Mouse (Mus musculus): ENCODE measurements at regions not wholly inside any gene's neighbourhood (a gene's known extent, or its start where the extent isn't known, plus 50 kb on each side); places are given as distances from the start of the nearest gene placed in this dataset.

- Histone ChIP-seq H3K27ac (ENCODE audit: insufficient read depth, low read length) (no peak overlapping the region), H3K4me1 (ENCODE audit: control insufficient read depth, insufficient read depth, low read length) (no peaks in the 10 kb centered on the region), H3K4me3 (ENCODE audit: insufficient read depth, low read length) (no peak overlapping the region)
- no peak for TF ChIP-seq POLR2A (IDR thresholded peaks at IDR 0.05; ENCODE audit: extremely low read depth, insufficient read depth, low read length)
- no peak for TF ChIP-seq CTCF (IDR thresholded peaks at IDR 0.05; ENCODE audit: extremely low read depth, insufficient read depth, low read length)
Observed at GRCm38 (mm10) chr12:109799395-109799794, 199.3 kb upstream of the Rtl1 start.

- TF ChIP-seq POLR2A (IDR thresholded peaks at IDR 0.05; ENCODE audit: extremely low read depth, insufficient read depth, low read length) (no peak), CTCF (IDR thresholded peaks at IDR 0.05; ENCODE audit: extremely low read depth, insufficient read depth, low read length) (no peak)
- Histone ChIP-seq H3K27ac (ENCODE audit: insufficient read depth, low read length) (no peak overlapping the region), H3K4me1 (ENCODE audit: control insufficient read depth, insufficient read depth, low read length) (0 out of 2 replicates have a peak, but pooled peaks cover 1% of the 10 kb centered on the region), H3K4me3 (ENCODE audit: insufficient read depth, low read length) (no peak overlapping the region)
Observed at GRCm38 (mm10) chr12:109827241-109827915, 227.2 kb upstream of the Rtl1 start.

GRCm38 (mm10) chr12:109830303-109831020 lies 230.3 kb upstream of the Rtl1 start:
- TF ChIP-seq POLR2A (IDR thresholded peaks at IDR 0.05; ENCODE audit: extremely low read depth, insufficient read depth, low read length) (no peak), CTCF (IDR thresholded peaks at IDR 0.05; ENCODE audit: extremely low read depth, insufficient read depth, low read length) (0 out of 2 replicates have a peak, but pooled peaks have one; percentile 7)
- H3K4me1 ChIP-seq (ENCODE audit: control insufficient read depth, insufficient read depth, low read length): 0 out of 2 replicates have a peak, but pooled peaks cover 1% of the 10 kb centered on the region
- no peak overlapping the region for H3K4me3 ChIP-seq (ENCODE audit: insufficient read depth, low read length)
- no peak overlapping the region for H3K27ac ChIP-seq (ENCODE audit: insufficient read depth, low read length)

- H3K4me3 ChIP-seq (ENCODE audit: insufficient read depth, low read length): no peak overlapping the region
- H3K27ac ChIP-seq (ENCODE audit: insufficient read depth, low read length): no peak overlapping the region
- no peaks in the 10 kb centered on the region for H3K4me1 ChIP-seq (ENCODE audit: control insufficient read depth, insufficient read depth, low read length)
- TF ChIP-seq POLR2A (IDR thresholded peaks at IDR 0.05; ENCODE audit: extremely low read depth, insufficient read depth, low read length) (no peak), CTCF (IDR thresholded peaks at IDR 0.05; ENCODE audit: extremely low read depth, insufficient read depth, low read length) (no peak)
Observed at GRCm38 (mm10) chr12:109832964-109833363, 232.8 kb upstream of the Rtl1 start.

- TF ChIP-seq POLR2A (IDR thresholded peaks at IDR 0.05; ENCODE audit: extremely low read depth, insufficient read depth, low read length): no peak
- no peak for TF ChIP-seq CTCF (IDR thresholded peaks at IDR 0.05; ENCODE audit: extremely low read depth, insufficient read depth, low read length)
- Histone ChIP-seq H3K27ac (ENCODE audit: insufficient read depth, low read length) (no peak overlapping the region), H3K4me3 (ENCODE audit: insufficient read depth, low read length) (no peak overlapping the region), H3K4me1 (ENCODE audit: control insufficient read depth, insufficient read depth, low read length) (no peaks in the 10 kb centered on the region)
Observed at GRCm38 (mm10) chr12:109836521-109836920, 236.4 kb upstream of the Rtl1 start.

GRCm38 (mm10) chr12:109839126-109839587 lies 239.0 kb upstream of the Rtl1 start:
- Histone ChIP-seq H3K4me1 (ENCODE audit: control insufficient read depth, insufficient read depth, low read length) (no peaks in the 10 kb centered on the region), H3K4me3 (ENCODE audit: insufficient read depth, low read length) (no peak overlapping the region), H3K27ac (ENCODE audit: insufficient read depth, low read length) (no peak overlapping the region)
- no peak for TF ChIP-seq POLR2A (IDR thresholded peaks at IDR 0.05; ENCODE audit: extremely low read depth, insufficient read depth, low read length)
- no peak for TF ChIP-seq CTCF (IDR thresholded peaks at IDR 0.05; ENCODE audit: extremely low read depth, insufficient read depth, low read length)

GRCm38 (mm10) chr12:109839946-109840524 lies 239.9 kb upstream of the Rtl1 start:
- H3K4me1 ChIP-seq (ENCODE audit: control insufficient read depth, insufficient read depth, low read length): no peaks in the 10 kb centered on the region
- H3K27ac ChIP-seq (ENCODE audit: insufficient read depth, low read length): no peak overlapping the region
- TF ChIP-seq POLR2A (IDR thresholded peaks at IDR 0.05; ENCODE audit: extremely low read depth, insufficient read depth, low read length): no peak
- TF ChIP-seq CTCF (IDR thresholded peaks at IDR 0.05; ENCODE audit: extremely low read depth, insufficient read depth, low read length): no peak
- no peak overlapping the region for H3K4me3 ChIP-seq (ENCODE audit: insufficient read depth, low read length)

GRCm38 (mm10) chr12:109844723-109845601 lies 244.8 kb upstream of the Rtl1 start:
- Histone ChIP-seq H3K27ac (ENCODE audit: insufficient read depth, low read length) (no peak overlapping the region), H3K4me3 (ENCODE audit: insufficient read depth, low read length) (no peak overlapping the region), H3K4me1 (ENCODE audit: control insufficient read depth, insufficient read depth, low read length) (no peaks in the 10 kb centered on the region)
- TF ChIP-seq POLR2A (IDR thresholded peaks at IDR 0.05; ENCODE audit: extremely low read depth, insufficient read depth, low read length) (no peak), CTCF (IDR thresholded peaks at IDR 0.05; ENCODE audit: extremely low read depth, insufficient read depth, low read length) (no peak)

- no peaks in the 10 kb centered on the region for H3K4me1 ChIP-seq (ENCODE audit: control insufficient read depth, insufficient read depth, low read length)
- no peak overlapping the region for H3K27ac ChIP-seq (ENCODE audit: insufficient read depth, low read length)
- TF ChIP-seq POLR2A (IDR thresholded peaks at IDR 0.05; ENCODE audit: extremely low read depth, insufficient read depth, low read length) (no peak), CTCF (IDR thresholded peaks at IDR 0.05; ENCODE audit: extremely low read depth, insufficient read depth, low read length) (no peak)
- no peak overlapping the region for H3K4me3 ChIP-seq (ENCODE audit: insufficient read depth, low read length)
Observed at GRCm38 (mm10) chr12:109845602-109845906, 245.4 kb upstream of the Rtl1 start.

Data from cortical plate, adult 2 months (tissue).